Mouse (Mus musculus) ES-E14 (cell line): ENCODE measurements at regions not wholly inside any gene's neighbourhood (a gene's known extent, or its start where the extent isn't known, plus 50 kb on each side); places are given as distances from the start of the nearest gene placed in this dataset.

Experiments used
- DNase-seq: peaks from one replicate; pipeline ENCODE4 v3.0.0-alpha.2; 2013; ENCODE audit warnings: low read depth, low spot score
- H3K27ac ChIP-seq: 2 replicates; pipeline ENCODE4 v1.5.1; 2012; ENCODE audit warnings: low read depth, mild to moderate bottlenecking, low read length, moderate library complexity, mixed read lengths; ENCODE audit not compliant: poor library complexity, insufficient read depth, severe bottlenecking
- H3K36me3 ChIP-seq: 2 replicates; pipeline ENCODE4 v1.6.1; 2012; ENCODE audit warnings: mild to moderate bottlenecking, low read length, moderate library complexity, mixed read lengths; ENCODE audit not compliant: control insufficient read depth, poor library complexity, insufficient read depth, severe bottlenecking
- H3K4me1 ChIP-seq, 2 experiments: fragments of 150-350 bp in 1 of 2; sonication (generic) in 1 of 2; 2 replicates each; pipeline ENCODE4 v1.6.1; 2012; ENCODE audit warnings: low read length in 2 of 2, mild to moderate bottlenecking in 1 of 2, mixed read lengths in 1 of 2; ENCODE audit not compliant: control insufficient read depth in 2 of 2, insufficient read depth in 2 of 2, poor library complexity in 1 of 2
- H3K4me3 ChIP-seq, 2 experiments: fragments of 150-350 bp in 1 of 2; sonication (generic) in 1 of 2; 2 replicates each; pipeline ENCODE4 v1.5.1; 2012; ENCODE audit warnings: low read length in 2 of 2, low read depth in 1 of 2, mild to moderate bottlenecking in 1 of 2, mixed read lengths in 1 of 2; ENCODE audit not compliant: insufficient read depth in 1 of 2, poor library complexity in 1 of 2, severe bottlenecking in 1 of 2
- H3K9ac ChIP-seq: 2 replicates; pipeline ENCODE4 v1.6.1; 2012; ENCODE audit warnings: low read depth, mild to moderate bottlenecking, low read length, mixed read lengths; ENCODE audit not compliant: poor library complexity, insufficient read depth, severe bottlenecking
- H3K9me3 ChIP-seq: fragments of 150-350 bp; sonication (generic); 2 replicates; pipeline ENCODE4 v1.6.1; 2012; ENCODE audit warnings: low read depth, mild to moderate bottlenecking, low read length; ENCODE audit not compliant: control insufficient read depth, insufficient read depth
- CHD2 ChIP-seq: IDR thresholded peaks from 2 replicates; pipeline ENCODE4 v1.6.1; 2014; ENCODE audit warnings: mild to moderate bottlenecking, low read depth, low read length, inconsistent platforms
- HCFC1 ChIP-seq: IDR thresholded peaks from 2 replicates; pipeline ENCODE4 v1.6.1; 2012; ENCODE audit warnings: low read length, inconsistent platforms, borderline replicate concordance; ENCODE audit not compliant: insufficient read depth
- MAFK ChIP-seq: IDR thresholded peaks from 2 replicates; pipeline ENCODE4 v1.6.1; 2014; ENCODE audit warnings: mild to moderate bottlenecking, low read depth, low read length, inconsistent platforms; ENCODE audit not compliant: insufficient read depth
- ZC3H11A ChIP-seq: IDR thresholded peaks from 2 replicates; pipeline ENCODE4 v1.6.1; 2012; ENCODE audit warnings: low read depth, mild to moderate bottlenecking, inconsistent platforms, low read length, borderline replicate concordance
- ZNF384 ChIP-seq: IDR thresholded peaks from 2 replicates; pipeline ENCODE4 v1.6.1; 2012; ENCODE audit warnings: low read depth, low read length, inconsistent platforms
- in situ Hi-C, 2 experiments: fragments of 600-800 bp; cut with MboI; formaldehyde crosslinking; loops; one replicate each; pipeline ENCODE4 v1.15.1; 2025; ENCODE audit warnings: low sequenced_read_pairs in 2 of 2, inconsistent platforms in 1 of 2; ENCODE audit not compliant: unreplicated experiment in 2 of 2

- no peaks in the 10 kb centered on the region for H3K4me1 ChIP-seq
- no peak overlapping the region for H3K27ac ChIP-seq
- no peak for TF ChIP-seq MAFK
- no peak for TF ChIP-seq ZC3H11A
- no peak for TF ChIP-seq HCFC1
- no peak for TF ChIP-seq ZNF384
- TF ChIP-seq CHD2 = no peak
- no peaks in the 10 kb centered on the region for H3K9me3 ChIP-seq
- no peak for DNase-seq
- no peak overlapping the region for H3K4me3 ChIP-seq
- H3K9ac ChIP-seq = no peak overlapping the region
- no peaks in the 10 kb centered on the region for H3K36me3 ChIP-seq
- in situ Hi-C loops = no loop called here
Measured at GRCm38 (mm10) chr10:68356521-68356920, 78.0 kb upstream of the Arid5b start.

- no peak overlapping the region for H3K27ac ChIP-seq
- no peaks in the 10 kb centered on the region for H3K4me1 ChIP-seq
- in situ Hi-C loops = no loop called here
- no peak overlapping the region for H3K4me3 ChIP-seq
- TF ChIP-seq ZNF384 (no peak), ZC3H11A (no peak)
- no peaks in the 10 kb centered on the region for H3K36me3 ChIP-seq
- H3K9me3 ChIP-seq = no peaks in the 10 kb centered on the region
- DNase-seq = no peak
- no peak overlapping the region for H3K9ac ChIP-seq
Measured at GRCm38 (mm10) chr10:68356093-68356485, 77.5 kb upstream of the Arid5b start.

GRCm38 (mm10) chr10:68355471-68356092 lies 77.0 kb upstream of the Arid5b start:
- no peaks in the 10 kb centered on the region for H3K9me3 ChIP-seq
- no peaks in the 10 kb centered on the region for H3K4me1 ChIP-seq
- in situ Hi-C loops = no loop called here
- H3K4me3 ChIP-seq = no peak overlapping the region
- no peak for DNase-seq
- no peak overlapping the region for H3K27ac ChIP-seq
- H3K36me3 ChIP-seq = no peaks in the 10 kb centered on the region
- H3K9ac ChIP-seq = no peak overlapping the region
- no peak for TF ChIP-seq ZC3H11A
- no peak for TF ChIP-seq HCFC1
- no peak for TF ChIP-seq MAFK
- TF ChIP-seq CHD2 = no peak
- no peak for TF ChIP-seq ZNF384

GRCm38 (mm10) chr10:68354335-68355231 lies 76.0 kb upstream of the Arid5b start:
- H3K27ac ChIP-seq = no peak overlapping the region

More at GRCm38 (mm10) chr10:68354335-68355231, 76.0 kb upstream of the Arid5b start:
- in situ Hi-C loops = no loop called here
- no peak for DNase-seq
- TF ChIP-seq HCFC1 (no peak), MAFK (no peak), ZC3H11A (no peak), ZNF384 (no peak), CHD2 (no peak)
- Histone ChIP-seq H3K36me3 (no peaks in the 10 kb centered on the region), H3K9ac (no peak overlapping the region), H3K4me3 (no peak overlapping the region), H3K9me3 (no peaks in the 10 kb centered on the region), H3K4me1 (no peaks in the 10 kb centered on the region)
